Mouse (Mus musculus) liver, adult 2 months (tissue): ENCODE measurements around the gene Ccdc80.

Experiments
- CTCF ChIP-seq: fragments of 200-500 bp; IDR thresholded peaks from 2 replicates; pipeline ENCODE4 v1.5.1; 2011; ENCODE audit warnings: low read depth, low read length, control low read depth
- POLR2A ChIP-seq: fragments of 200-500 bp; IDR thresholded peaks from 2 replicates; pipeline ENCODE4 v1.6.1; 2011; ENCODE audit warnings: low read length, control low read depth; ENCODE audit not compliant: insufficient read depth; ENCODE audit errors: extremely low read depth

DNA sequence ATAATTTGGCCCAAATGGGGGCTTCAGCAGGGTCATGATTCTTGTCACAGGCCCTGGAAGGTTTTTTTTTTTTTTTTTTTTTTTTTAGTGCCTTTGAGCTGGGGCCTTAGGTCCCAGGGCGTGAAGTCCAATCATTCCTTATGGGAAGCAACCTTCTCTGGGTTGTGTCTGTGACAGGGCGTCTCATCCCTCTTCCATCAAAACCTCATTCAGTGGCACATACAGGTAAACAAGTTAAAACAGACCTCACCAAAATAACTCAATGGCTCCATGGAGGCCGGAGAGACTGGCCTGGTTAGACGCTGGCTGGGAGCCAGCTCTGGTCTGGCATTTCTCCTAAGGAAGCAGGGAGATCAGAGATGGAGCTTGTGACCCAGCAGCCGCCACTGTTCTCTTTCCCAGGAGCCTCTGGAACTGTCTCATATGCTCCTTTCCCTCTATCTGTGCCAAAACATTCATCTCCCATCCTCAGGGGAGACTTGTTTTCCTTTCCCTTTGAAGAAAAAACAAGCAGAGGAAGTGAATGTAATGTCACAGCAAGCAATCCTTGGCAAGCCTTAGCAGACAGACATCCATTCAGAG, 27.7 kb downstream of the Ccdc80 start:
- TF ChIP-seq CTCF: no peak
- no peak for TF ChIP-seq POLR2A
